Mouse (Mus musculus) liver, adult 2 months (tissue): ENCODE results near the gene Atp1b1.

Source experiments
- CTCF ChIP-seq: fragments of 200-500 bp; IDR thresholded peaks from 2 replicates; pipeline ENCODE4 v1.5.1; 2011; ENCODE audit warnings: low read depth, low read length, control low read depth
- POLR2A ChIP-seq: fragments of 200-500 bp; IDR thresholded peaks from 2 replicates; pipeline ENCODE4 v1.6.1; 2011; ENCODE audit warnings: low read length, control low read depth; ENCODE audit not compliant: insufficient read depth; ENCODE audit errors: extremely low read depth

DNA sequence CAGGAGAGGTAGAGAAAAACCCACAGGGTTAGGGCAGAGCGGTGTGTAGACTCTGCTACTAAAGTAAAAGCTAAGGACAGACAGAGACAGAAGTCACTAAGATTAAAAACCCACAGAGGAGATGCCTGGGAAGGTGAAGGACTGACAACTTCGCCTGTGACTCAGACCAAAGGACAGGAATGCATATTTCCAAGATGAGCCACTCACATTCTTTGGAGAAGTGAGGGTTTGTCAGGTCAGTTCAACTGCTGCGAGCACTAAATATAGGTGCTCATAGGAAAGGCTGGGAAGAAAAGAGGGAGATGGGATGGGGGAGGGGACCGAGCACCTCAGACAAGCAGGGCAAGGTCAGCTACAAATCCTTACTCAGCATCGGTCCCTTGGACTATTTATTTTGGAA is 6.8 kb downstream of the Atp1b1 start:
- TF ChIP-seq POLR2A (no peak), CTCF (no peak)
